Mouse (Mus musculus): Measurements from ENCODE around the gene Bsdc1.

Gene Bsdc1

DNA sequence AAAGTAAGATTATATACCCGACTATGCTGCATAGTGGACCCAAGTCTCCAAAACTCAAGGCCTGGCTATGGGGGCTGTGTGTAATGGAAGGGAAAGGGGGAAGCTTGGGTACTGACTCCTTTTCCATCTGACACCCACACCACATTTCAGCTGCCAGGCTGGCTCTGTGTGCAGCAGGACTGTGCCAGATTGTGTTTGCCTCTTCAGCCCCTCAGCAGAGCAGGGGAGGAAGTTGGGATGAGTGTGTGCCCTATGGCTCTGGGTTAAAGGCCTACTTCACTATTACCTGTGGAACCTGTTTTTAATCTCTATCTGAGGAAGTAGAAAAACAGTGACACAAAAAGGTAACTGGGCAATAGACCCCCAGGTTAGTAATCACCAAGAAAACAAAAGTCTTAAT is 19.7 kb downstream of the Bsdc1 start:
- no peak for DNase-seq (ENCODE audit: low spot score)

DNA sequence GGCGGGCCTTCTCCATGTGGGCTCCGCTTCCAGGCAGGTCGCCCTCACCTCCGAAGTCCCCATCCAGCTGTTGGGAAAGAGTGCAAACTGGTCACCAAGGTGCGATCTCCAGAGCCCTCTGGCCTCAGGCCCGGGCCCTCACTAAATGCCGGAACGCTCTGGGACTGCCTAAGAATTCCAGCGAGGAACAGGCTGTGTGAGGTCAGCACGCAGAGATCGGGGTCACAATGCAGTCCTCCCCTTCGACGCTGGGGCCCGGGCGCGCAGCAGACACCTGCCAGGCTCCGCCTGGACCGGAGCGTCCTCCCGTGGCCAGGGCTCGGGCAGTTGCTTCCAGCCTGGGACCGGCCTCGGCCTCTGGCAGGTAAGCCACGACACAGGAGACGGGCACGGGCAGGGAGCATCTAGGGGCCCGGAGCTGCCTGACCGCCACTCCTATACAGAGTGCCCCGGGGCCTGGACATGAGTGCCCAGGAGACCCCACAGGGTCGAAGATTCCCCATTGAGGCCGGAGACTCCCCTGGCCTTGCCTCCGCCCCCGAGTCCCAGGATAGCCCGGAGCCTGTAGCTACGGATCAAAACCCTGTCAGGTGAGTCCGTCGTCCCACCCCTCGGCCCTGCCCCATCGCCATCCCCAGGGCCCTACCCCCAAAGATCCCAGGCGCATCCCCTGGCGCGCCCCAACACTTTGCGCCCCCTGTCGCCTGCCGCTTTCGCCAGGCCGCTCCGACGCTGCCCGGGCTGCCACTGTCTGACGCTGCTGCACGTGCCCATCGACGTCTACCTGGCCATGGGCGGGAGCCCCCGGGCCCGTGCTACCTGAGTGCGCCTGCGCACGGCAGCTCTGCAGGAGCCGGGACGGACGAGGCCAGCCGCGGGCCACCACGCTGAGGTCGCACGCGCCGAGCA is 29.8 kb downstream of the Bsdc1 start, which contains the start of the genes Tssk3 and Fam229a:
TSS of gene Tssk3 (minus strand) at position 51 of the 909 bp plus-strand sequence.
TSS of gene Fam229a (plus strand) at position 219 of the 909 bp plus-strand sequence.
- DNase-seq (ENCODE audit: low spot score), result peak; percentile 38

DNA sequence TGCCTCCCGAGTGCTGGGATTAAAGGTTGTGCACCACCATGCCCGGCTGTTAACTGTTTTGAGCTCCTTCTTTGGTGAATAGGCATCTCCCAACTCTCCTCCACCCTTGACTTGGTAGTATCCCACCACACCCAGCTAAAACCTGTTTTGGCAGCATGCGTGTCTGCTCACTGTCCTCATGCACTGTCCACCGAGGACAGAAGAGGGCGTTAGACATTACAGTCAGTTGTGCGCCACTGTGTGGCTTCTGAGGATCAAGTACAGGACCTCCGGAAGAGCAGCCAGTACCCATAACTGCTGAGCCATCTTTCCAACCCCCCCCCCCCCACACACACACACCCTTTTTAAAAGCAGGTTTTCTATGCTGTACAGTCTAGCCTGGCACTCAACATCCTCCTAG is 33.3 kb downstream of the Bsdc1 start:
- DNase-seq (ENCODE audit: low spot score), result no peak

DNA sequence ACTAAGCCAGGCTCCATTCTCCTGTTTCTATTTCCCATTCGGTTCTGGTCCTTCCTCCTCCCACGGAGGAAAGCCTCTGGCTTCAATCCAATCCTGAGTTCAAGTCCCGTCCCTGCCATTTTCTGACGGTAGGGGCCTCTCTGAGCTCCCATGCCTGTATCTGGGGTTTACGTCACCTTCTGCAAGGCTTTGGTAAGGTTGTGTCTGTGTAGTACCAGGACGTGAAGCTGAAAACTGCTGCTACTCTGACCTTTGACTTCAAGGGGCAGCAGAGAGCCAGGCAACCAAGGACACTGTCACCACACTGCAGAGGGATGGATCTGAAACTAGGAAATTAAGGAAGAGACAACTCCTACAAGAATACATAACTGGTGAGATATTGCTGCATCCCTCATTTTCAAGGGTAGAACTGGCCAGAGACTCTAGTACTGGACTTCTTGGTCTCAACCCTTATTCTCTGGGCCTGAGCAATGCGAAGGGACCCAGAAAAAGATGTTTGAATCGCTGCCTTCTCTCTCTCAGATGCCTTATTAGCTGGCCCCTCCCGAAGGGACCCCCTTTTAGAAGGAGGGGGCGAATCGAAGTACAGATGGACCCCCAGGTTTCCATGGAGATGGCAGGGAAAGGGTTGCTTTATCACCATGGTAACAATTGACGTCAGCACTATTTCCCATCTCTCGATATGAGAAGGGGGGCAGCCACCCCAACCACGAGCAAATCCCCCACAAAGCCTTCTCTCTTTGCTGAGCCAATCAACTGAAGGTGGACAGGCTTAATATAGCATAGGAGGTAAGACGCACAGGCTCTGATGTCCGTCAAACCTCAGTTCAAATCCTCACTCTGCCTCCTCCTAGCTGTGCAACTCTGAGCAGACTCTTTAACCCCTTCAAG is 34.5 kb downstream of the Bsdc1 start:
- DNase-seq (ENCODE audit: low spot score), result no peak

DNA sequence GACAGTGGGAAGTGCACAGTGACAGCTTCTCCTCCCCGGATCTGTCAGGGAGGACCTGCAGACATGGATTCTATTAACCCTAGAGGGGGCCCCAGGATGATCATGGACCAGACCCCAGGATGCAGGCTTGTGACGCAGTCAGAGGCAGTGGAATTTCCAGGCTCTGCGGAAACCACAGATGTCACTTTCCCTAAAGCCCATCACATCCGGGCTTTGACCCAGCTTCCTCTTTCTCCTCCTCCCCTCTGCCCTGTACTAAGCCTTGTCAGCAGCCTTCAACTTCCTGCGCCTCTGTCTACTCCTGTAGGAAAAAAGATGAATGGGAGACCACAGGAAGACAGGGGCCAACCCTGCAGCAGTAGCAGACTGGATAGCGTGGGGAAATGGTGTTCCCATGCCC is 35.2 kb downstream of the Bsdc1 start:
- no peak for DNase-seq (ENCODE audit: low spot score)

DNA sequence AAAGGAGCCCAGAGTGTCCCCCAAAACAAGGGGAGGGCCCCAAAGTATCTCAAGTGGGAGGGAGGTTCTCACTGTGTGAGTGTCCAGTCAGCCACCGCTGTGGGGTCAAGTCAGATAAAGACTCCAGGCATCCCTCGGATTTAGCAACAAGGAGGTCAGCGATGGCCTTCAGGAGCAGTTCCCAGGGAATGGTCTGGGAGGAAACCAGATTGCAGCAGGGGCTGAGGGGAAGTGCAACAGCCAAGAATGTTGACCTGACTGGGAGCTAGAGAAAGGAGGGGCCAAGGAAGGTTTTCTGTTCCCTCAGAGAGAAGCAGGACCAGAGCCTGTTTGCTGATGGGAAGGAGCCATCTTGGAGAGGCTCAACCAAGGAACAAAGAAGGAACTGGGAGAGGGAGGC is 37.6 kb downstream of the Bsdc1 start:
- no peak for DNase-seq (ENCODE audit: low spot score)

DNA sequence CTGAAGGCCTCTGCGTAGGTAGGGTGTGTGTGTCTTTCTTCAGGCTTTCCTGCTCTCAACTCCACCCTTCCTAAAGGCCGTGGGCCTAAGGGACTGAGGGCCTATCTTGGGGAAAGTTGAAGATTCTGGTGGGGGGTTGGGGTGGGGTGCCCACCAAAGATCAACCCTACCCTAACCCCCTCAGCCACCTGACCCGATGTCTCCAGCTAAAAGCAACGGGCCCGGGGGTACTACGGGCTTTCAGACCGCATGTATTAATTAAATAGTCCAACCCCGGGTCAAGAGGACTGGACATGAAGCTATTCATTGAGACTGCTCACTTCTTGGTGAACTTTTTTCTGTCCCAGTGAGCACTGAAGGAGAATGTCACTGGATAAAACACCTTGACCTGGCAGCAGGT is 38.6 kb downstream of the Bsdc1 start:
- no peak for DNase-seq (ENCODE audit: low spot score)

DNA sequence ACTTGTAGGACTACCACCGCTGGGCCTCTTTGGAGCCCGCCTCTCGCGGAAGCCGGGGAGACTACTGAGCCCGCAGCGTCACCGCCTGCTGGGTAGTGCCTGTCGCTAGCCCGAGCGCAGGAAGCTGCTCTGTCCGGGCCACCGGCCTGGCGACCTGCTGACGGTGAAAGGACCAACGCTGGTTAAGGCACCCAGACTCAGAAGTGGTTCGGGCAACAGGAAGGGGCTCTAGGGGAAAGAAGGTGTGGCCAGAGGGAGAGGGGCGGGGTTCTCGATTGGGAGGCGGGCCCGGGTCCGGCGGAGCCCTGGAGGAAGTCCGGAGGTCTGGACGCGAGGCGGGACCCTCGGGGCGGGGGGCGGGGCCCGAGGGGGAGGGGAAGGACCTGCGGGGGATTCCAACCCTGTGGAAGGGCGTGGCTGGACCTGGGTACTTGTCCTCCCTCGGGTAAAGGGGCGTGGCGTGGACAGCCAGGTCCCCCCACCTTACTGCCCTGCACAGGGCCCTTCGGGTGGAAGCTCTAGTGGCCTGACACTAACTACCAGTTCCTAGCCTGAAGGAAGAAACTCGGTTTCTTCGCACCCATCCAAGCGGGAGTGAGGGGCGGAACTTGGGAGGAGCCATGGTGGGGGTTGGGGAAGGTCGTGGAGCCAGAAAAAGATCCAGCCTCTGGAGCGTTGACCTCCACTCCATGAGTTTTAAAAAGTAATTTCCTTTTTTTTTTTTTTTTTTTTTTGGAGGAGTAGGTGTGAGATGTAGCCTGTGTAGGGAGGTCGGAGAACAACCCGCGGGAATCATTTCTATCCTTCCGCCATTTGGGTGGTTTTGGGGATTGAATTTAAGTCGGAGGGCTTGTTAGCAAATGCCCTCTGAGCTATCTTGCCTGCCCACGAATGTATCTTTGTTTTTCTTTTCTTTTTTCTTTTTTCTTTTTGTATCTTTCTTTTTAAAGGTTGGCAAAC is 39.5 kb downstream of the Bsdc1 start:
- peak; percentile 92 for DNase-seq (ENCODE audit: low spot score)

DNA sequence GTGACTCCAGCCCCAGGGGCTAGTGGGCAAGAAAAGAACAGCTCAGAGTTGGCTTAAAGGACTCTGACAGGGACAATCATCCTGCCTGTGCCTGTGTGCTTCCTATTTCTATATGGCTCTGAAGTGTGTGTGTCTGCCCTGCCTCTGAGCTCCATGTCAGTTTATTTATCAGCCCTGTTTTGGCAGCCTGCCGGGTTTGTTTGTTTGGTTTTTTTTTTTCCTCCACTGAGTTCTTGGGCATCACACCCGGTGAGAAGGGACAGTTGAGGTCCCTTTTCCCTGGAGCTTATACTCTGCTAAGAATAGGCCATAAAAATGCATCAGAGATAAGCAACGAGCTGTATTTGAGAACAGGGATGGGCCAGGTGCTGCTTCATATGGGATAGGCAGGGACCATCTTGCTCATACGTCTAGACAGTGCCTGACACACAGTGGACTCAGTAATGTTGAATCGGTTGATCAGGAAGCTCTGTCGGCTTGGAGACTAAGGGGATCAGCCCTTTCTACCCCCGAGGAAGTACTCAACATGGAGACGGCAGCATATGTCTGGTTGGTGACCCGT is 41.0 kb downstream of the Bsdc1 start:
- no peak for DNase-seq (ENCODE audit: low spot score)

DNA sequence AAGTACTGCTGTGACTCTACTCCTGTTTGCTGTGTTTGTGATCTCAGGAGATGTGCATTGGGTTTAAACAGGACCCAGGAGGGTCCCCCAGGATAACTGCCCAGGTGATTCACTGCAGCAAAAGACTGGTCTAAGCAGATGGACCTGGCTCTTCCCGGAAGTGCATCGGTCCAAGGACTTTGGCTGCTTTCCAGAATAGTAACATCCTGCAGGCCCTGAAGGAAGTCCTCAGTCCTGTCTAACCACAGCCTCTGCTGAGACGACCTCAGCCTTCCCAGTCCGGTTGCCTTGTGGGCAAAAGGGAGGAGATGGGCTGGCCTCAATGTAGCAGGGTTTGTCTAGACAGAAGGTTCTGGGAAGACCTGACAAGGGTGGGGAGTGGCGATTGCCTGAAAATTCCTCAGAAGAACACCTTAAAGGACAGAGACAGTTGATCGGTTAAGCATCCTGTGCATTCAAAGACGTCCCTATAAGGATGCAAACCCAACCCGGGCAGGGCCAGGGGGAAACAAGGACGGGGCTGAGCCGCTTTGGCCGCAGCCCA is 41.6 kb downstream of the Bsdc1 start:
- DNase-seq (ENCODE audit: low spot score), result no peak

DNA sequence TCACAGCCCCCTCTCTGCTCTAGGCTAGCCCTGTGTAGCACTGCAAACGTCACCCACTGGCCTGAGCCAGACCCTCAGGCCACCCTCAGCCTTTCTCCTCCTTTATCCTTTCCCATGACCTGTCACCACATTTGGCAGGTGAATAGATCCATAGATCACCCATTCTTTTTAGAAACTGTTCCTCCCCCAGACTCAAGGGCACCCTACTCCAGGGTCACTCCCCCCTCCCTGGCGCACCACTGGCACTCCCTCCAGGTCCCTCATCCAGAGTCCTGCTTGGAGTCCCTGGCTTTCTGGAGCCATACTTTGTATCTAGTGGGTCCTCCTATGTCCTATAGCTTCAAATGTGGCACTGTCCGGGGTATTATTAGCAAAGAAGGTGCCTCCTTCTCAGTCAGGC is 44.1 kb downstream of the Bsdc1 start:
- no peak for DNase-seq (ENCODE audit: low spot score)

DNA sequence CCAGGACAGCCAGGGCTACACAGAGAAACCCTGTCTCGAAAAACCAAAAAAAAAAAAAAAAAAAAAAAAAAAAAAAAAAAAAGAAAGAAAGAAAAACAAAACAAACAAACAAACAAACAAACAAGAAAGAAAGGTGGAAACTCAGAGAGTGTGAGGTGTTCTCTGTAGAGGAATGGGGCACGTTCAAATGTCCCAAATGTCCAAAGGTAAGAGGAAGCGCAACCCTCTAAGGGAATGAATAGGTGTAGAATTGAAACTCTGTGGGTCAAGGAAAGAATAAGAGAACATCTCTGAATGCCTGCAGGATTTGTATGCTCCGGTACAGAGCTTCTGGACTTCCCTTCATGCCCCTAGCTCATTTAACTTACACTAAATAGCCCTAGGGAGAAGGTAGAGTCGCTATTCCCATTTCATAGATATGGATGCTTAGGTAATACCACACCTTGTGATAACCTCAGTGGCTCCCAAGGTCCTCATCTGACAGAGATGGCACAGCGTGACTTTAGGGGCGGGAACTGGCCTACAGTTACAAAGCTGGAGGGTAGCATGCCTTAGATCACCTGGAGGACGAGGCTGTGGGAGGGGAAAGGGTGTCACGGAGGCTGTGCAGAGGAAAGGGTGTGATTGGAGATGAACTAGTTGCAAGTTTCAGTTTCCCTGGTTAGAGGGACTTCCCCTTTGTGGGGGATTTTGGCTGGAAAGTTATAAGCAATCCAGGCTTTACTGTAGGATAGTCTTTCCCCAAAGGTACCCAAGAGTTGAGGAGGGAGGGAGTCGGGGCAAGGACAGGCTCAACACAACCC is 46.3 kb downstream of the Bsdc1 start:
- no peak for DNase-seq (ENCODE audit: low spot score)

DNA sequence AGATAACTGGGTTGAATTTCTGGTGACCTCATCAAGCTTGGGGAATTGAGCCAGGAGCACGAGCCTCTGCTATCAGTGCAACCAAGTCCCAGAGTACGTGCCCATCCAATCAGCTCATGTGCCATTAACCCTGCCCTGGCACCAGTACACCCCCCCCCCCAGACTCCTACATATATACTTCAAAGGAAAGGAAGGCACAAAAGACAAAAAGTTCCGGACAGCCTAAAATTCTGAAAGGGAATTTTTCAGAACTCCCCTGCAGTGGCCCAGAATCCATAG is 46.8 kb downstream of the Bsdc1 start:
- no peak for DNase-seq (ENCODE audit: low spot score)

DNA sequence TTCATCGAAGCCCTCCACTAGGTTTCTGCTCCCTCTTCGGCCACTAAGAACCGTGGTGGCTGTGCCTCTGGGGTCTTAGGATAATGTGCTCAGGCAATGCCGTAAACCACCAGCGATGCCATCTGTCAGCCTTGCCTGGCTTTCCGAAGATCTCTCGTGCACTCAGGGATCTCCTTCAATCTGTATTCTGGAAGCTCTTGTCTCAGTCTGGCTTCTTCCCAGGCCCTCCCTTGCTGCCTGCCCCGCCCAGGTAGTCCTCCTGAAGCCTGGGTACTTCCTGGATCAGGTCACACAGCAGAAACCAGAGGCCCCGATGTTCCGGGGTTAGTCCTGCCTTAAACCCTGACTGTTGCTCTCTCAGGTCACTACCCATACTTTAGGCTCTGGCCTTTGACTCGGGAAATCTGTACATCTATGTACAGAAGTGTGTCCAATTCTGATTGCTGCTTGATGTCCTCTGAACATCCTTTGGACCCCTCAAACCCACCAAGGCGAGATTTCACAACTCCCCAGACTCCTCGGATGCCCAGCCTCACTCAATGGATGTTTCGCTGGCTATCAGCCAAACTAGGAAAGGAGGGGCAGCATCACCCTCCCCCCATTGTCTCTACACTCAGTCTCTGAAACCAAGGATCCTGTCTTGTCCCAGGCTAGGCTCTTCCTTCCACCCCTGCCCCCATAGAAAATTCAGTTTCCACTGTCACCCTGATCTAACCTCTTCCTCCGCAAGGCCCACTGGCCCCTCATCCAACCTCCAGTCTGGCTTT is 47.6 kb downstream of the Bsdc1 start:
- DNase-seq (ENCODE audit: low spot score), result no peak

DNA sequence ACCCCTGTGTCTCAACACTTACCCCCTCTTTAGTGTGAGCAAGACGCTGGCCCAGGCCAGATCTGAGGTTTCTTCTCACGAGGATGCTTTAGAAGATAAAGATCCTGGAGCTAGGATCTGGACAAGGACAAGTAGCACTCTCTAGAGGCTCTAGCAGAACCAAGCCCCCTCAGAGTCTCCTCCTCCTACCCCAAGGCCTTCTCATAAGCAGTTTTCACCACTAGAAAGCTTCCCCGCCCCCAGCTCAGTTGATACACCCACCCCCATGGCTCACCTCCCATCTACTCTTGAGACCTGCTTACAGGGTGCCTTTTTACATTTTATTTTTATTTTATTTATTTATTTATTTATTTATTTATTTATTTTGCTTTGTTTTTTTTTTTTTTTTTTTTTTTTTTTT is 48.3 kb downstream of the Bsdc1 start:
- no peak for DNase-seq (ENCODE audit: low spot score)

DNA sequence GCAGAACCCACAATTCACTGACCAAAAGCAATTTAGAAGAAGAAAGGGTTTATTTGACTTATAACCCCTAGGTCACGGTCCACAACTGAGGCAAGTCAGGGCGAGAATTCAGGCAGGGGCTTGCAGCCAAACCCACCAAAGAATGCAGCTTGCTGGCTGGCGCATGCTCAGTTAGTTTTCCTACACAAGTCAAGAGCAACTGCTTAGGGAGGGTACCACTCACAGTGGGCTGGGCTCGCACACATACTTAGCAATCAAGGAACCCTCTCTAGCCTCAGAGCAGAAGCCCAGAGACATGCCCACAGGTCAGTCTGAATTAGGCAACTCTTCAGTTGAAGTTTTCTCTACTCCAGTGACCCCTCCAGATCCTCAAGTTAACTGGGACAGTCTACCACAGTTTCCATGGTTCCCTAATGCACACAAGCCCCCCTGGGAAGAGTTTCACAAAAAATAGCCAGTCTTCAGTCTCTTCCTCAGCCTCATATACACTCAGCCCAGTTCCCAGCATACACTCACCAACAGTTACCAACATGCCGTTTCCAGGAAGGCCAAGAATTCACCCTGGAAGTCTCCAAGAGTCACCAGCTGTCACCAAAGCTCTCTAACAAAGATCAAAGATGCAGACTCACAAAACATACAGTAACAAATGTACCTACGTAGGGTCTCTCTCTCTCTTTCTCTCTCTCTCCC is 49.5 kb downstream of the Bsdc1 start:
- DNase-seq (ENCODE audit: low spot score), result no peak

DNA sequence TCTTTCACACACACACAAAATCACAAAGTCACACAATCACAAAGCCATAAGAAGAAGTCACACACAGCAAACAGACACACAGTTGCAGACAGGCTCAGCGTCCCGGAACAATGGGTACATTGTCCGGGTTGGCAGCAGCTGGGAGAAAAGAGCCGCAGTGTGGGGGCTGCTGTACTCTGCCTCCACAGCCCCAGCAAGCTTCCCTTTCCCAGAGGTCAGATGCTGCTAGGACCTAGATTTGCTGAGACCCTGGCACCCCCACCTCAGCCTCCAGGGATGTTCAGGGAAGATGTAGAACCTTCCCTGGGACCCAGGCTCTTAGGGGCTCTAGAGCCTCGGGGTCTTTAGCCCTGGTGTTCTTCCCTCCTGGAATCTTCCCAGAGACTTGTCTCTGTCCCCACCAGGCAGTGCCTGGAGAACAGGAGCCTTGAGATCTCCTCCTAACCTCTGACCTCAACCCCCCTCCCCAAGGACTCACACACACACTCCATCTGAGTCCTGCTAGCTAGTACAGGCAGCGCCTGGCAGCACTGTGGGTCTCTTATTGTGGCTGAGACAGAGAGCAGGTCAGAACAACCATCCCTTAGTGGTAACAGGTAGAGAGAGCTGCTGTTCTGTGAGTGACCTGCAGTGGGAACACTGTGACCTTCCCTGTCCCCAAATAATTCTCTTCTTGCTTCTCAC is 50.2 kb downstream of the Bsdc1 start:
- no peak for DNase-seq (ENCODE audit: low spot score)

DNA sequence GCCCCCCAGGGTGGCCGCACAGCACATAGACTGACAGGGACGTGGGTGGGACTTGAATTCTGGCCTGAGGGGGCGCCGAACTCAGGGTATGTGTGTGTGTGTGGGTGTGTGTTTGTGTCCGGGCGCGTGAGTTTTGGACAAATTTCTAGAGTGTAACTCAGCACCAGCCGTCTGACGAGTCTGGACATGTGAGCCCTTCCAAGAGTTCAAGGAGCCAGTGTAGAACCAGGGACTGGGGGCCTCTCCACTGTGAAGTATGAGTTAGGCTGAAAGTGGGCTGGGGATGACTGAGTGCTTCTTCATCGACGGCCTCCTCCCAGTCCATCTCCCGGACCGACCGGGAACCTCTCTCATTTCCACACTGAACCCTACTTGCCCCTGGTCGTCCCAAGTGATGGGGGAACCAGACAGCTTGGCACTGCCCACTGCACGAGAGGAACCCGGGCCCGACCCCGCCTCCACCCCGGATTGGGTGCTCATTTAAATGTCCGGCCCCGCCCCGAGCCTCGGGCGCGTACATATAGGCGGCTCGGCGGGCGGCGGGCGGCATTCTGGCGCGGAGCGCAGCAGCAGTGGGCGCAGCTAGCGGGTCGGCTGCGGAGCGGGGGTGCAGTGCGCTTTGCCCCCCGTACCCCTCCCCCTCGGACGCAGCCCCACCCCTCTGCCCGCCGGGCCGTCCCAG is 51.8 kb downstream of the Bsdc1 start, which contains the start of gene Marcksl1:
TSS of gene Marcksl1 (plus strand) at position 496 of the 682 bp plus-strand sequence.
- peak; percentile 93 for DNase-seq (ENCODE audit: low spot score)
